Mouse (Mus musculus) inflammation-experienced regulatory T-cells, adult 6 months (primary cell): ENCODE measurements around the gene Slc15a3. TPM values are rescaled to one million over a fixed set of nuclear protein-coding genes. Genes with fewer than 3 reads are reported as not detected.

Experiments
- ATAC-seq: one replicate; pipeline ENCODE4 v1.8.0; 2017
- polyA plus RNA-seq, 3 experiments: library from polyadenylated mRNA; unstranded; fragments of 100-300 nt; shearing (Covaris generic); gene quantifications; one replicate each; pipeline ENCODE4 v1.2.1; 2017

Gene Slc15a3
- polyA plus RNA-seq = 10 to 100 TPM in 1 of 3 experiments, 1 to 10 TPM in 2; 3.2 to 16.7 (median 3.3) TPM

- peak; percentile 65 for ATAC-seq
Measured at GRCm38 (mm10) chr19:10839010-10839892, at the start of gene Slc15a3. Gene Slc15a3, plus strand, starts transcription at chr19:10839727.

- ATAC-seq = no peak
Measured at GRCm38 (mm10) chr19:10790323-10790722, 49.2 kb upstream of the Slc15a3 start.

- no peak for ATAC-seq
Measured at GRCm38 (mm10) chr19:10793044-10793443, 46.5 kb upstream of the Slc15a3 start.

- ATAC-seq = no peak
Measured at GRCm38 (mm10) chr19:10794916-10795315, 44.6 kb upstream of the Slc15a3 start.

- ATAC-seq = no peak
Measured at GRCm38 (mm10) chr19:10798576-10798975, 41.0 kb upstream of the Slc15a3 start.

GRCm38 (mm10) chr19:10799155-10799554 is 40.4 kb upstream of the Slc15a3 start:
- no peak for ATAC-seq

- peak; percentile 62 for ATAC-seq
Measured at GRCm38 (mm10) chr19:10801070-10801469, 38.5 kb upstream of the Slc15a3 start.

- no peak for ATAC-seq
Measured at GRCm38 (mm10) chr19:10801906-10802305, 37.6 kb upstream of the Slc15a3 start.

GRCm38 (mm10) chr19:10803751-10804150 is 35.8 kb upstream of the Slc15a3 start:
- ATAC-seq = no peak

GRCm38 (mm10) chr19:10804850-10805660 is 34.5 kb upstream of the Slc15a3 start:
- no peak for ATAC-seq

GRCm38 (mm10) chr19:10805661-10806285 is 33.8 kb upstream of the Slc15a3 start:
- ATAC-seq = no peak

GRCm38 (mm10) chr19:10808524-10809233 is 30.8 kb upstream of the Slc15a3 start:
- ATAC-seq = no peak

- no peak for ATAC-seq
Measured at GRCm38 (mm10) chr19:10809428-10810175, 29.9 kb upstream of the Slc15a3 start.

GRCm38 (mm10) chr19:10810176-10810492 is 29.4 kb upstream of the Slc15a3 start:
- no peak for ATAC-seq

- ATAC-seq = no peak
Measured at GRCm38 (mm10) chr19:10811471-10811870, 28.1 kb upstream of the Slc15a3 start.

GRCm38 (mm10) chr19:10813039-10813438 is 26.5 kb upstream of the Slc15a3 start:
- ATAC-seq = peak; percentile 54

- peak; percentile 7 for ATAC-seq
Measured at GRCm38 (mm10) chr19:10813905-10814304, 25.6 kb upstream of the Slc15a3 start.

GRCm38 (mm10) chr19:10815871-10816270 is 23.7 kb upstream of the Slc15a3 start:
- ATAC-seq = peak; percentile 37

- no peak for ATAC-seq
Measured at GRCm38 (mm10) chr19:10816462-10816861, 23.1 kb upstream of the Slc15a3 start.

GRCm38 (mm10) chr19:10818217-10818946 is 21.1 kb upstream of the Slc15a3 start:
- ATAC-seq = peak; percentile 8

- peak; percentile 14 for ATAC-seq
Measured at GRCm38 (mm10) chr19:10821319-10821718, 18.2 kb upstream of the Slc15a3 start.
